Mouse (Mus musculus) forebrain, embryonic 11.5 days (tissue): ENCODE data around the gene Opn3. TPM values are rescaled to one million over a fixed set of nuclear protein-coding genes. Genes with fewer than 3 reads are reported as not detected.

ENCODE experiments used
- ATAC-seq: fragments of 200-750 bp; cut with Nextera tagmentation; replicated peaks from 2 replicates; pipeline ENCODE4 v1.8.0; 2017; ENCODE audit warnings: moderate TSS enrichment; ENCODE audit not compliant: low FRiP score
- DNase-seq: peaks from one replicate; pipeline ENCODE4 v3.0.0-alpha.2; 2017; ENCODE audit warnings: low spot score
- H3K27ac ChIP-seq: fragments of 300-500 bp; sonication (generic); 2 replicates; pipeline ENCODE4 v1.5.1; 2014; ENCODE audit warnings: low read depth, low read length
- H3K27me3 ChIP-seq: fragments of 300-500 bp; sonication (generic); 2 replicates; pipeline ENCODE4 v1.6.1; 2014; ENCODE audit warnings: mild to moderate bottlenecking, low read length, mixed read lengths; ENCODE audit not compliant: control insufficient read depth, insufficient read depth
- H3K36me3 ChIP-seq: fragments of 300-500 bp; sonication (generic); 2 replicates; pipeline ENCODE4 v1.6.1; 2014; ENCODE audit warnings: mild to moderate bottlenecking, low read length, moderate library complexity, mixed read lengths; ENCODE audit not compliant: control insufficient read depth, insufficient read depth
- H3K4me1 ChIP-seq: fragments of 300-500 bp; sonication (generic); replicated peaks from 2 replicates; pipeline ENCODE4 v1.6.1; 2014; ENCODE audit warnings: low read length, mixed read lengths; ENCODE audit not compliant: control insufficient read depth, insufficient read depth
- H3K4me2 ChIP-seq: fragments of 300-500 bp; sonication (generic); 2 replicates; pipeline ENCODE4 v1.6.1; 2014; ENCODE audit warnings: low read depth, mild to moderate bottlenecking, low read length, moderate library complexity, mixed read lengths; ENCODE audit not compliant: severe bottlenecking
- H3K4me3 ChIP-seq: fragments of 300-500 bp; sonication (generic); 2 replicates; pipeline ENCODE4 v1.5.1; 2014; ENCODE audit warnings: low read depth, low read length
- H3K9ac ChIP-seq: fragments of 300-500 bp; sonication (generic); 2 replicates; pipeline ENCODE4 v1.6.1; 2014; ENCODE audit warnings: low read length
- H3K9me3 ChIP-seq: fragments of 300-500 bp; sonication (generic); 2 replicates; pipeline ENCODE4 v1.6.1; 2016; ENCODE audit warnings: low read length, mixed read lengths; ENCODE audit not compliant: control insufficient read depth
- WGBS: fragments of 180-500 bp; shearing (Covaris S2); extraction: QIAGEN DNeasy Blood & Tissue Kit; methylation state at CpG from one replicate; pipeline ENCODE4 v1.1.7; 2014; 5-methylcytosine and 5-hydroxymethylcytosine counted together
- polyA plus RNA-seq: library from polyadenylated mRNA; unstranded; fragments of >200 nt; fragmentation: Nextera tagmentation; extraction: Ambion mirVana; gene quantifications from 2 replicates; pipeline ENCODE4 v1.2.1, GENCODE M21; 2014

Gene Opn3
- polyA plus RNA-seq, 1 experiment from 2014 or later: 11.5 TPM

GRCm38 (mm10) chr1:175671626-175672025, 20.9 kb downstream of the Opn3 start:
- no peak overlapping the region for H3K27ac ChIP-seq
- DNase-seq (no peak), ATAC-seq (no peak)
- H3K9ac ChIP-seq: no peak overlapping the region
- no peaks in the 10 kb centered on the region for H3K27me3 ChIP-seq
- H3K4me1 ChIP-seq: no peaks in the 10 kb centered on the region; the same call in 1 of the 2 replicates
- H3K4me2 ChIP-seq: no peak overlapping the region
- no peaks in the 10 kb centered on the region for H3K36me3 ChIP-seq
- H3K9me3 ChIP-seq: no peaks in the 10 kb centered on the region
- no peak overlapping the region for H3K4me3 ChIP-seq
- WGBS: 60% methylated on average over 1 of the region's 1 CpGs

- H3K4me2 ChIP-seq: no peak overlapping the region
- no peak for DNase-seq
- H3K4me3 ChIP-seq: no peak overlapping the region
- H3K9ac ChIP-seq: no peak overlapping the region
- H3K27ac ChIP-seq: no peak overlapping the region
- H3K9me3 ChIP-seq: no peaks in the 10 kb centered on the region
- WGBS: 67% methylated on average over 7 of the region's 7 CpGs
- no peaks in the 10 kb centered on the region; the same call in 1 of the 2 replicates for H3K4me1 ChIP-seq
- H3K27me3 ChIP-seq: no peaks in the 10 kb centered on the region
- no peaks in the 10 kb centered on the region for H3K36me3 ChIP-seq
- ATAC-seq: no peak
These were observed 22.5 kb downstream of the Opn3 start for GRCm38 (mm10) chr1:175670042-175670441.

- ATAC-seq: no peak
These were observed 23.1 kb downstream of the Opn3 start for GRCm38 (mm10) chr1:175669456-175669855.

GRCm38 (mm10) chr1:175668666-175669405, 23.7 kb downstream of the Opn3 start:
- Histone ChIP-seq H3K9me3 (no peaks in the 10 kb centered on the region), H3K9ac (no peak overlapping the region), H3K27me3 (no peaks in the 10 kb centered on the region), H3K4me3 (no peak overlapping the region), H3K27ac (no peak overlapping the region), H3K4me1 (no peaks in the 10 kb centered on the region; the same call in 1 of the 2 replicates), H3K36me3 (no peaks in the 10 kb centered on the region), H3K4me2 (no peak overlapping the region)
- ATAC-seq (peak; percentile 60), DNase-seq (no peak)
- WGBS: 78% methylated on average over 5 of the region's 5 CpGs

More at GRCm38 (mm10) chr1:175669456-175669855, 23.1 kb downstream of the Opn3 start:
- H3K9ac ChIP-seq: no peak overlapping the region
- H3K27me3 ChIP-seq: no peaks in the 10 kb centered on the region
- no peaks in the 10 kb centered on the region for H3K36me3 ChIP-seq
- no peak overlapping the region for H3K4me3 ChIP-seq
- H3K9me3 ChIP-seq: no peaks in the 10 kb centered on the region
- WGBS: 86% methylated on average over 3 of the region's 3 CpGs
- no peak for DNase-seq
- no peaks in the 10 kb centered on the region; the same call in 1 of the 2 replicates for H3K4me1 ChIP-seq
- H3K4me2 ChIP-seq: no peak overlapping the region
- no peak overlapping the region for H3K27ac ChIP-seq

- Histone ChIP-seq H3K9me3 (no peaks in the 10 kb centered on the region), H3K9ac (no peak overlapping the region), H3K27me3 (no peaks in the 10 kb centered on the region), H3K4me1 (no peaks in the 10 kb centered on the region), H3K4me3 (no peak overlapping the region), H3K4me2 (no peak overlapping the region), H3K36me3 (no peaks in the 10 kb centered on the region), H3K27ac (no peak overlapping the region)
- ATAC-seq (no peak), DNase-seq (no peak)
- 95% methylated on average over 4 of the region's 4 CpGs for WGBS
These were observed 32.7 kb downstream of the Opn3 start for GRCm38 (mm10) chr1:175659900-175660299.

GRCm38 (mm10) chr1:175648615-175649014, 44.0 kb downstream of the Opn3 start:
- no peaks in the 10 kb centered on the region for H3K36me3 ChIP-seq
- DNase-seq: no peak
- WGBS: 93% methylated on average over 4 of the region's 4 CpGs

GRCm38 (mm10) chr1:175646952-175647351, 45.6 kb downstream of the Opn3 start:
- DNase-seq: no peak
- 84% methylated on average over 9 of the region's 9 CpGs for WGBS
- H3K4me2 ChIP-seq: no peak overlapping the region

More at GRCm38 (mm10) chr1:175648615-175649014, 44.0 kb downstream of the Opn3 start:
- no peak overlapping the region for H3K4me2 ChIP-seq
- no peak overlapping the region for H3K9ac ChIP-seq
- ATAC-seq: no peak
- H3K4me3 ChIP-seq: no peak overlapping the region
- no peak overlapping the region for H3K27ac ChIP-seq
- no peaks in the 10 kb centered on the region for H3K4me1 ChIP-seq
- no peaks in the 10 kb centered on the region for H3K27me3 ChIP-seq
- H3K9me3 ChIP-seq: no peaks in the 10 kb centered on the region

GRCm38 (mm10) chr1:175643496-175644265, 48.9 kb downstream of the Opn3 start:
- Histone ChIP-seq H3K27me3 (no peaks in the 10 kb centered on the region), H3K4me3 (no peak overlapping the region), H3K4me2 (no peak overlapping the region), H3K9ac (no peak overlapping the region), H3K27ac (no peak overlapping the region), H3K36me3 (no peaks in the 10 kb centered on the region), H3K4me1 (no peaks in the 10 kb centered on the region), H3K9me3 (no peaks in the 10 kb centered on the region)
- ATAC-seq: no peak
- 82% methylated on average over 5 of the region's 5 CpGs for WGBS
- DNase-seq: no peak

More at GRCm38 (mm10) chr1:175646952-175647351, 45.6 kb downstream of the Opn3 start:
- no peak for ATAC-seq
- no peaks in the 10 kb centered on the region for H3K36me3 ChIP-seq
- H3K9me3 ChIP-seq: no peaks in the 10 kb centered on the region
- H3K4me3 ChIP-seq: no peak overlapping the region
- no peak overlapping the region for H3K27ac ChIP-seq
- H3K4me1 ChIP-seq: no peaks in the 10 kb centered on the region
- H3K9ac ChIP-seq: no peak overlapping the region
- no peaks in the 10 kb centered on the region for H3K27me3 ChIP-seq
